Mouse (Mus musculus): Measurements from ENCODE around the gene Zp3r. TPM values are rescaled to one million over a fixed set of nuclear protein-coding genes. Genes with fewer than 3 reads are reported as not detected.

Zp3r gene
- polyA plus RNA-seq (2014; fragmentation: Illumina TruSeq; extraction: RNeasy Lipid Tissue Mini Kit (QIAGEN cat#74804); ENCODE audit: low read depth, low replicate concordance) = not detected

DNA sequence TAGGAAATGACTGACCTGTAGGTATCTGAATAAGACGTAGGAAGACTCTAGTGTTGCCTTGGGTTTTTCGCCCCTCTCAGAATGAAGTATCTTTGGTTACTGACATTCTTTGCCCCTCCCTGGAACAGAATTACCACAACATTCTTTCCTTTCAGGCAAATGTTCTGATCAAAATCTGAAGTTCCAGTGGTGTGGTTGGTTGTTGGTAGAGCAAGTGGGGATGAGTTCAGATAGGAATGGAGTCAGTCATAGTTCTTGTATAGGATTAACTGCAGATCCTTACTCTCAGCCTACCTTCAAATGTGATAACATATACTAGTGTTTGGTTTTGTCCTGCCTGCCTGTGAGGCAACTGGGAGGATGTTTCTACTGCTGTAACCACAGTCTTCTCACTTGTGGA lies at the start of gene Zp3r:
Gene Zp3r, minus strand, starts transcription at position 101 of the 400 bp plus-strand sequence.

DNA sequence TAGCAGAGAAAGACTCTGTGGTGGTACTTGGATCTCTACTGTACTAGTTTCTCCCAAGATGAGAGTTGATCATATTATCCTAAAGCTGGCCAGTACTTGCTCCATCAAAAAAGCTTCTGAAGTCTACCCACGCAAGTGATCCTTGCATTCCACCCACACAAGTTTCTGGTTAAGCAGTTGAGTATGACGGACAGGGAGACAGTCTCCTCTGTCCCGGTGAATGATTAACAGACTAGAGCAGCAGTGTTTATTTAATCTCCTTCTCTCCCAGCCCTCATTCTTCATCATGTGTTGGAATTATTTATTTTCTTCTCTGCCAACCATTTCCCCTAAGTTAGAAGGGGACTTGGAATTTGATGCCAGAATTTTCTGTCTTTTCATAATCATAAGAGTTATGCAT lies 32.0 kb upstream of the Zp3r start, which contains the start of gene C4bp:
Gene C4bp, minus strand, starts transcription at position 179 of the 400 bp plus-strand sequence.

Other genes with a start within 250 kb of the Zp3r start
- gene Cd55b, start 206.6 kb downstream of the Zp3r start, polyA plus RNA-seq (2014; fragmentation: Illumina TruSeq; extraction: RNeasy Lipid Tissue Mini Kit (QIAGEN cat#74804); ENCODE audit: low read depth, low replicate concordance) = not detected
- 39.8 TPM for gene Cd55, start 166.9 kb downstream of the Zp3r start, polyA plus RNA-seq (2014; fragmentation: Illumina TruSeq; extraction: RNeasy Lipid Tissue Mini Kit (QIAGEN cat#74804); ENCODE audit: low read depth, low replicate concordance)
- gene C4bp, start 32.0 kb upstream of the Zp3r start, polyA plus RNA-seq (2014; fragmentation: Illumina TruSeq; extraction: RNeasy Lipid Tissue Mini Kit (QIAGEN cat#74804); ENCODE audit: low read depth, low replicate concordance) = not detected
- gene Gm29427, start 86.2 kb upstream of the Zp3r start, polyA plus RNA-seq (2014; fragmentation: Illumina TruSeq; extraction: RNeasy Lipid Tissue Mini Kit (QIAGEN cat#74804); ENCODE audit: low read depth, low replicate concordance) = not detected
- gene Yod1, start 87.7 kb upstream of the Zp3r start, polyA plus RNA-seq (2014; fragmentation: Illumina TruSeq; extraction: RNeasy Lipid Tissue Mini Kit (QIAGEN cat#74804); ENCODE audit: low read depth, low replicate concordance) = 11.8 TPM
- gene Pfkfb2, start 99.6 kb upstream of the Zp3r start, polyA plus RNA-seq (2014; fragmentation: Illumina TruSeq; extraction: RNeasy Lipid Tissue Mini Kit (QIAGEN cat#74804); ENCODE audit: low read depth, low replicate concordance) = 19.6 TPM
- gene AA986860, start 102.4 kb upstream of the Zp3r start, polyA plus RNA-seq (2014; fragmentation: Illumina TruSeq; extraction: RNeasy Lipid Tissue Mini Kit (QIAGEN cat#74804); ENCODE audit: low read depth, low replicate concordance) = 5.7 TPM
- gene Fcamr, start 171.3 kb upstream of the Zp3r start, polyA plus RNA-seq (2014; fragmentation: Illumina TruSeq; extraction: RNeasy Lipid Tissue Mini Kit (QIAGEN cat#74804); ENCODE audit: low read depth, low replicate concordance) = 0.77 TPM
- 28.2 TPM for gene Pigr, start 197.1 kb upstream of the Zp3r start, polyA plus RNA-seq (2014; fragmentation: Illumina TruSeq; extraction: RNeasy Lipid Tissue Mini Kit (QIAGEN cat#74804); ENCODE audit: low read depth, low replicate concordance)
- gene Fcmr, start 236.0 kb upstream of the Zp3r start, polyA plus RNA-seq (2014; fragmentation: Illumina TruSeq; extraction: RNeasy Lipid Tissue Mini Kit (QIAGEN cat#74804); ENCODE audit: low read depth, low replicate concordance) = 2.7 TPM